Mouse (Mus musculus) fibroblast of lung, adult 2 months (primary cell): Measurements from ENCODE around the gene Pld2.
"Not testable (repeated sequence)": the region's sequence is repeated elsewhere in the genome, so short reads cannot be mapped to it uniquely, and the experiment has no call there.

ENCODE experiments used
- DNase-seq: peaks from one replicate; pipeline ENCODE4 v3.0.0-alpha.2; 2011; ENCODE audit warnings: low read depth

Pld2 gene

DNA sequence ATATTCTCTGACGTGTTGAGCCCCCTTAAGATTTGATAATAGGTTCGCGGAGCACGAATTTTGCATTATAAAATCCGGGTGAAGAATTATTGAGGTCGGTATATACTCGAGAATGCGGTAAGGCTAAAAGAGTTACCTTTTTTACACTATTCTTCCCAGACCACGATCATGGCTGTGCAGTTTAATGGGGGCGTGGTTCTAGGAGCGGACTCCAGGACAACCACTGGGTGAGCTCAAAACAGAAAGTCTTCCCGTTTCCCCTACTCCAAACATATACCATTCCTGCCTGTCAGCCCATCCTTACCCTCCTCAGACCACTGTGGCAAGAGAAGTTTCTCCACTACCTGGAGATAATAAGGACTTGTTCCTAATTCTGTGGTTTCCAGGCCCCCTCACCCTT lies 14.1 kb upstream of the Pld2 start:
- no peak for DNase-seq

DNA sequence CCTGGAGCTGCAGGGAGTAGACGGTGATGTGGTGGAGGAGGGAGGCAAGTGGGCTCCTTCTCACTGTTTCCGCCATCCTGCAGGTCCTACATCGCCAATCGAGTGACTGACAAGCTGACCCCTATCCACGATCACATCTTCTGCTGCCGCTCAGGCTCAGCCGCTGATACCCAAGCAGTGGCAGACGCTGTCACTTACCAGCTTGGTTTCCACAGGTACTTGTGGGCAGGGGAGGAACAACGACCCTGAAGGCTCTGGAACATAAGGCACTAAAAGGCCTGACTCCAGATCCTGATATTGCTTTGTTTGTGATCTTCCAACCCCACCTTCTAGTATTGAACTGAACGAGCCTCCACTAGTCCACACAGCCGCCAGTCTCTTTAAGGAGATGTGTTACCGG lies 13.7 kb upstream of the Pld2 start:
- DNase-seq: no peak

DNA sequence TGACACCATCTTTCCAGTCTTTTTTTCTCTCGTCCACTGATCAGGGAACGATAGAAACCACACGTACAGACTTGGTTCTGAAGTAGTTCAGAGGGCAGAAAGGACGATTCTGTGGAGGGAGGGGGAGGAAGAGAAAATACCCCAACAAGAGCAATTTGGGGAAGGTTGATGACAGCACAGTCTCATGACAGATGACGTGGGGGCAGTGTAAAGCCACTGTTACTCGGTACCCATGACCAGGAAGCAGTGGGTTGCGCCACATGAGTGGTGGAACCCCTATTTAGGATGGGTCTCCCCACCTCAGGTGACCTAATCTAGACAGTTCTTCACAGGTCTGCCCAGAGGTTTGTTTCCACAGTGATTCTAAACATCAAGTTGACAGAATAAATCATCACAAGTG lies 11.3 kb upstream of the Pld2 start:
- DNase-seq: no peak

DNA sequence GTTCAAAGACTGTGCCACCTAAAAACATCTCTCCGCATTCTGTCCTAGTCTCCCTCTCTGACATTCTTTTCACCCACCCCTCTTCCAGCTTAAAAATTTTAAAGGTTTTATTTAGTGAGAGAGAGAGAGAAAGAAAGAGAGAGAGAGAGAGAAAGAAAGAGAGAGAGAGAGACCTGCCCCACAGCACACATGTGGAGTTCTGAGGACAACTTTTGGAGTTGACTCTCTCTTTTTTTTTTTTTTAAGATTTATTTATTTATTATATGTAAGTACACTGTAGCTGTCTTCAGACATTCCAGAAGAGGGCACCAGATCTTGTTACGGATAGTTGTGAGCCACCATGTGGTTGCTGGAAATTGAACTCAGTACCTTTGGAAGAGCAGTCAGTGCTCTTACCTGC lies 8.8 kb upstream of the Pld2 start:
- DNase-seq: not testable (repeated sequence)

DNA sequence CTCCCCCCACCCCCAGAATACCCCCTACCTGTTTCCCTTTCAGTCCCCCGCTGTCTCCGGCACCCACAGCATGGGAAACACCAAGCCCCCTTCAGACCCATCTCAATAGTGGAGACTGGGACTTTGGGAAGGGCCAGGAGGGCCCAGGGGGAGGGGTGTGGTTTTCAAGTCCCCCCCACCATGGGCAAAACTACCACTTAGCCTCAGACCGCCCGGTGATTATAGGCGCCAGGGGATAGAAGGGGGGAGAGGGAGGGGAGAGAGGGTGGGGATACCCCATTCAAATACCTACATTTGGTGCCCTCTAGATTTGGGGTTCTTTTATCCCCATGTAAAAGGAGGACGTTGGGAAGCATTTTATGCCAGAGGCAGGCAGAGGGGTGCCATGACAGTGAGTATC lies 7.0 kb upstream of the Pld2 start, which contains the start of gene Gm40193:
Gm40193 (minus strand) TSS at position 101 of the 400 bp plus-strand sequence.
- no peak for DNase-seq

DNA sequence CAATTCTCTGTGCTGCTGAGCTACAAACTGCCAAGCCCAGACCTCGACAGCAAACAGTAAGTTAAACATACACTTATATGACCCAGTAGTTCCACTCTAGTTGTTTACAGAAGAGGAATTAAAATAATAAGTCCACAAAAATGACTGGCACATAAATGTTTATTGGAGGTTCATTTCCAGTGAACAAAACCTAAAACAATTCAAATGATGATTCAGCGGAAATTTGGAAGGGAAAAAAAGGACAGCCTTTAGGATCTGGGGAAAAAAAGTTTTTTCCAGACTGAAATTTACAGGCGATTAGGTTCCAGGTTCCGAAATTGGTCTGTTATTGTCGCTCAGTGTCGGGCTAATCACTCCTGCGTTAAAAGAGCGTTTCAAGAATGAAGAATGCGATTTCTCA lies 441 bp upstream of the Pld2 start:
- no peak for DNase-seq

DNA sequence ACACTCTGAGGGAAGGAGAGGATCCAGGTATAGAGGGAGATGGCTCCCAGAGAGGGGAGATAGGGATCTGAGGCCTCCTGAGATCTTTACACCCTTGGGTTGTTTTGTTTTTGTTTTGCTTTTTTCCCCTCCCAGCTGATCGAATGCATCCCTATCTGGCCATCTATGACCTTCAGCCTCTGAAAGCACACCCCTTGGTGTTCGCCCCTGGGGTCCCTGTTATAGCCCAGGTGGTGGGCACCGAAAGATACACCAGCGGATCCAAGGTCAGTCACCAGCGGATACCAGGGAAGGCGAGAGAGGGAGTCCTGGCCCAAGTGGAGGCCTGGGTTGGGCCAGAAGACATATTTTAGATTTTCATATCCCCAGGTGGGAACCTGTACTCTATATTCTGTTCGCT lies 1.1 kb downstream of the Pld2 start:
- no peak for DNase-seq

DNA sequence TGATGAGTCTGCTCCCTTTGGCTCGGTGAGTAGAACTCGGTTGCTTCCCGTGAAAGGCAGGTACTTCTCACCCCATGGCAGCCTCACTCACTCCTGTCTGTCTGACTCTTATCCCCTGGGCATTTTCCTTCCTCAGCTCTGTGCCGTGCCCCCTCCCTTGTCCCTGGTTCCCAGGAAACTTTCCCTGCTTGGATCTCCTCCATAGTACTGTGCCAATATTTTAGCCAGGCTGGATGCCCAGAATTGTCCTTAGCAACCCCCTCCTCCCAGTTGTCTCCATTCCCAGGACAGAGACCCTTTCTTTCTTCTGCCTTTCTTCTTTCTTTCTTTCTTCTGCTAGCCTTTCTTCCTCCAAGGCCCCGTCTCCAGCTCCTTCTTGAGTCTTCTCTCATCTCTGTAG lies 1.6 kb downstream of the Pld2 start:
- DNase-seq: no peak

DNA sequence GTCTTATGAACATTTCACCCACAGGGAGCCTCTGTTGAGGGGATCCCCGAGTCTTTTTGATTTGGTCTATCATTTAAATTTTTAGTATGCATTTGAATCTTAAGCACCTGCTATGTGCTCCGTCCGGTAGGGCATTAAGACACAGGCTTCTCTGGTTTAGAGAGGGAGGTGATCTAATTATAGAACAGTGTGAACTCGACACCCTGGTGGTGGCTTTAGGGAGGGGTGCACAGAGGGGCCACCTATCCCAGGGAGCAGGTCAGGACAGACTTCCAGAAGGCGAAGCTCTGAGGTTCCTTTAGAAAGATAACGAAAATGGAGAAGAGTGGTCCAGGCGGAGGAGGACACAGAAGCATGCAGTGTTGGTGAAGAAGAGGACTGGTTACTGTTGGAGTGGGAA lies 4.6 kb downstream of the Pld2 start:
- DNase-seq: no peak

DNA sequence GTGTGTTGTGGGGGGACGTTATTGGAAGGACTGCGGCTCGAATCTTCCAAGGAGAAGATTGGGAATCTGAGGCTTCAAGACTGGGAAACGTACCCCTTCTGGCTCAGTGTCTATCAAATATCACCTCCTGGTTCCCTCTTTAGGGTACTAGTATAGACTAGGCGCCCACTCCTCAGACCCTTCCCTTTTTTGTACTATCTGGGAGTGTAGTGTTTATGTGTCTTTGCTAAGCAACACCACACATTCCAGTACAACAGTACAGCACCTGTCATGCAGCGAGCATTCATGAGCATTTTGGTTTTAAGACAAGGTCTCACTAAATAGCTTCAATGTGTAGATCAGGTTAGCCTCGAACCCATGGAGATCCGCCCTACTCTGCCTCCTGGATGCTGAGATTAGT lies 11.7 kb downstream of the Pld2 start:
- DNase-seq: no peak

DNA sequence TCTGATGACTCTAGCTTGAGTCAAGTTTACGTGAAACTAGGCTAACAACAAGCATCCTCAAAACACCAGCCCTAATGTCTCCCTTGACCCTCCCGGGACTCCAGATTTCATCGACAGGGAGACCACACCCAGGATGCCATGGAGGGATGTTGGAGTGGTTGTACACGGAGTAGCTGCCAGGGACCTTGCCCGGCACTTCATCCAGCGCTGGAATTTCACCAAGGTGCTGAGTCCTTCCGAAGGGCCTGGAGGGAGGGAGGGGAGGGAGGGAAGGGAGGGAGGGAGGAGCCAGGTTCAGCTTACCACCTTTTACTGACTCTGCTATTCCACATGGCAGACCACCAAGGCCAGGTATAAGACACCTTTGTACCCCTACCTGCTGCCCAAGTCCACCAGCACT lies 14.1 kb downstream of the Pld2 start:
- no peak for DNase-seq

DNA sequence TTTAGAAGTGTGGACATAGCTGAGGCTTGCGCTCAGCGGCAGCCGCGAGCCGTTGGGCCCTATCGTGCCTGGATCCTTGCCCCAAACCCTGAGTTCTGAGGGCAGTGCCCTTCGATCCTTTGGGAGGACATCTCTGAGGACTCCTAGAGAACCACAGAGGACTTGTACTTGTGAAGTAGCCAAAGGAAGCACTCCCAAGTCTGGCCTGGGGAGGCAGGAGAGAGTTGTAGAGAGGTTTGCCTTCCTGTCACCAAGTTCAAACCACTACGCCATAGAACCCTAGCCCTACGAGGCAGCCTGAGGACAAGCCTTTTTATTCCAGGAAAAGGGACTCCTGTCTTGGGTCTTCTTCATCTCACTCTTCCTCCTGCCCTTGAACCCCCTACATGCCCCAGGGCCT lies 17.7 kb downstream of the Pld2 start:
- no peak for DNase-seq

DNA sequence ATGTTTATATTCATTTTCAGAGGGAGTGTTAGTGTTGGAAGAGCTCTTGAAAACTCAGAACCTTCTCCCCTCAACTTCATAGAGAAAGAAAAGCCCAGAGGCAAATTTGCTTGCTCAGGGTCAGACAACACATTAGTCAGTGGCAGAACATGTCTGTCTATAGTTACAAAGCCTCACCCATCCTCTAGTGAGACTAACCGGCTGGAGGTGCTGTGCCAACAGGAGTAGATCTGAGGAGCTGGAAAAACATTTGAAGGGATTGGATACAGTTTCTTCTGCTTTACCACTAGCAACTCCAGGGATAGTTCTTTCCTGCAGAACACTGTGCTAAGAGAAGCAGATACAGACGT lies 22.0 kb downstream of the Pld2 start:
- no peak for DNase-seq

DNA sequence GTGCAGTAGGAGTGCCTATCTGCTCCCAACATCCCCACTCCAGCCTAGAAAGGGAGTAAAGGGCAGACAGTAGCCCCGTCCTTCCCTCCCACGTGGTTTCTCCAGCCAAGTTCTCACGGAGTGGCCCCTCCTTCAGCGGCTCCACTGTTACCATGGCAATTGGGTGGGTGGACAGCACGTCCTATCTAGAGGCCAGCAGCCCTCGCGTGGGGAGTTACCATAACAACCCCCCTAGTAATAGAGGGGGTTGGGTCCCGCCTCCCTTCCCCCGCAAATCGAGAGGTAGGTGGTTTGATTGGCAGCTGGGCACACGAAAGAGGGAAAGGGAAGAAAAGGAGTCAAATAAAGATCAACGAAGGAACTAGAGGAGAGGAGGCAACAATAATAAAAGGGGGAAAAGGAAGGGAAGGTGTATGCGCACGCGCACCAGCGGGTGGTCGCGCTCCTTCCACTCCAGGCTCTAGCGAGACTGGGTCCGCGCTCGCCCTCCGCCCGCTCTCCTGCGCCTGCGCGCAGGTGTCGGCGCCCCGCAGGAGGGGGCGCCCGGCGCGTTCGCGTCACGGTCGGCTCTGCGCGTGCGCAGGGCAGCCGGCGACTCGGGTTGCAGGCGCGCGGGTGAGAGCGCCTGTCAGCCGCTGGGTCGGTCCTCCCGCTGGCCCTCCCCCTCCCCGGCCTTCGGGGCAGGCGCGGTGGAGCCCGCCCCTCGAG lies 22.6 kb downstream of the Pld2 start, which contains the start of gene Mink1:
Mink1 (plus strand) TSS at position 595 of the 708 bp plus-strand sequence.
- peak; percentile 81 for DNase-seq

DNA sequence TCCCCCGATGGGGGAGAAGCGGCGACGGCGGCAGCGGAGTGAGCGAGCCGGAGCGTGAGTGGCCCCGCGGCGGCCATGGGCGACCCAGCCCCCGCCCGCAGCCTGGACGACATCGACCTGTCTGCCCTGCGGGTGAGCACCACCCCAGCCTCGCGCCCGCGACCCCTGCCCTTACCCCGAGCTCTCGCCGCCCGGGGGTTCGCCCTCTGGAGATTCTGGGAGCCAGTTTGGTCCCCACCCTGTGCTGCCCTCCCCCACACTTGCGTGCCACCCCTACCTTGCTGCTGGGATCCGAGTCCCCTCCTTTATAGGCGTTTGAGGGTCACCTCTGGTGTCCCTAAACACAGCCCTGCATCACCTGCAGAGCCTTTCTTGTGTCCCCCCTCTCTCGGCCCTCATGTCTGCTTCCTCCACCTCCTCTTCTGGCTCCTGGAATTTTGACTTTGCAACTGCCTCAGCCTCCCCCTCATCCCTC lies 23.2 kb downstream of the Pld2 start:
- DNase-seq: no peak

DNA sequence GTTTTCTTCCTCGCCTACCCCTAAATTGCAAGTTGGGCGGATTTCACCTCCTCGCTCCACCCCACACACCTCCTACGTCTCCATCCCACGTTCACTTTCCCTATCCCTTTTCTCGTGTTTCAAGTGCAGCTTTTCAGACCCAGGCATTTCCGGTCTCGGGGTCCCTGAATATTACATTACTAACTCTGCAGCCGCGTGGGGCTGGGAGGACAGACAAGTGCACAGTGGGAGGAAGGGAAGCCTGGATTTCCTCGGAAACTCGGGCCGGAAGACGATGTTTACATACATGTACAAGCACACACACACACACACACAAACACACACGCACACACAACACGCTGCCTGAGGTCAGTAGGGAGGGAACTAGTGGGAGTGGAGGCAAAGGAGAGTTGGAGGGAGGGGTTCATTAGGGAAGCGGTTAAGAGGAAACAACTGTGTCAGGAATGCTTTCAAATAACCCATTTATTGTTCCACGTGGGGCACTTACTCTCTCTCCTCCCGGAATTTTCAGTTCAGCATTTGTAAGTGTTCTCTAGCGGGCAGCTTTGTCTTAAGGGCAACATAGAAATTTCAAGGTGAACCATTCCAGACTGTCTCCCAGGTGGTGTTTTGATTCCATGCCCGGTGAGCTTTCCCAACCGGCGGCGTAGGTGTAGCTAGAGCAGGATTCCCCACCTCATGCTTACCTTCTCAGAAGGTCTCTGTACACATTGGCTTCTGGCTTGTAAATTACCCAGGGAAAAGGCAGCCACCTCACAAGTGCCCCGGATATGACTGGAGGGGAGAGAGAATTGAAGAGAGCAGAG lies 23.8 kb downstream of the Pld2 start:
- DNase-seq: no peak

DNA sequence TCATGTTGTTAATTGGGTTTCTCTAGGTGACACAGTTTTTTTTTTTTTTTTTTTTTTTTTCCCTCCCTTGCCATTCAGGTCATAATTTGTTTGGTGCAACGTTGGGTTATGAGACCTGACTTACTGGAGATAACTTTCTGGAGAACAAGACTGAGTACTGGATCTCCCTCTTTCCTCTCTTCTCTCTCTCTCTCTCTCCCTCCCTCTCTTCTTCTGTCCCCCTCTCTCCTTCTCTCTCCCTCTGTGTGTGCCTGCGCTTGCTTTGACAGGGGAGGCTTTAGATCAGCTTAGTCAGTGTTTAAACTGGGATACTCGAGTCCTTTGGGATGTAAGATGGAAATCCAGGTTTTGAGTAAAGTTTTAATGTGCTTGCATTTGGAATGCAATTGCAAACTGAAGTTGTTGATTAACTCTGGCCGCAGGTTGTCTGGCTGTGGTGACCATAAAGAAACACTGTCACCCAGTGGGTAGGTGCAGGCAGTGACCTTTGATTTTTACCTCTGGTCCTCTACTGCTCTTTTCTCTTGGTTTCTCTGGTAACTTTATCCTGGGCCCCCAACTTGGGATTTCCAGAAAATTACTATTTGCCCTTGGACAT lies 24.5 kb downstream of the Pld2 start:
- DNase-seq: no peak

DNA sequence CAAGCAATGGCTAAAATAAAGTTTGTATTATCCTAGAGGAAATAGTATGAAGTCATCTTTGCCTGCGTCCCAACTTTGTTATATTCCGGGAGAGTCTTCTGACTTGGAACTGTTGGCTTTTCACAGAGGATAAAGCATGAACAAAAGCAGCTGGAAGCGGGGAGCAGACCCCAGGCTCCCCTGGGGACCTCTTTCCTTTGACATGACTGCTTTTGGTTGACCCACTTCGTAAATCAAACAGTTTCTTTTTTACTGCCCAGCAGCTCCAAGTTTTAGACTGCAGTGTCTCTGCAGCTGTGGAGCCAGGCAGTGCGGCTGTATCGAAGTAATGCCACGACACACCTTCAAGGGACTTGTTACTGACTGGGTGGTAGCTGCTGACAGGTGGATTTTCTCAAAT lies 26.7 kb downstream of the Pld2 start:
- no peak for DNase-seq

DNA sequence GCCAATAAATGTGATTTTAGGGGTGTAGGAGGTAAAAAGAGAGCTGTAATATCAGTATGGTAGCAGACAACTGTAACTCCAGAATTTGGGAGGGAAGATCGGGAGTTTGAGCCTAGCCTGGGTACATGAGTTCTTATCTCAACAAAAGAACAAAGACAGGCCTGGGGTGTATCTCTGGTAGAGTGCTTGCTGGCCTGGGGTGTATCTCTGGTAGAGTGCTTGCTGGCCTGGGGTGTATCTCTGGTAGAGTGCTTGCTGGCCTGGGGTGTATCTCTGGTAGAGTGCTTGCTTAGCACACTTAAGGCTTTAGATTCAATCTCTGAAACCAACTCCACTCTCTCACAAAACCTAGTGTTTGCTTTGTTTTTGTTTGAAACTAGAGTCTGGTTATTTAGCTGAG lies 30.8 kb downstream of the Pld2 start:
- not testable (repeated sequence) for DNase-seq

DNA sequence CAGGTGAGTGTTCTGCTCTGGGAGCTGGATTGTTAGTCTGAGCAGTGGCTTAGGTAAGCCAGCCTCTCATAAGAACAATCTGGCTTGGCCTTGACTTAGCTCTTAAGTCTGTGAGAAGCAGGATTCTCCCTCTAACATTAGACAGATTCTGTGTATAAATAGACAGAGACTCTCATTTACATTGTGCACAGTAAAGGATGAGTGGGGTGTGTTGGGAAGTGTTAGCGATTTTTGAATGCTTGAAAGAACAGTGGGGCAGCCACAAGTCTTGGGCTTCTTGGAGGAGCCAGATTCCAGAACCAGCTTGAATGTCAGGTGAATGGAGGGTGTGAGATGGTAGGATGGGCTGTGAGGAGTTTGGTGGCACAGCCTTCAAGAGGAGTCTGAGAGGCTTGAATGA lies 31.8 kb downstream of the Pld2 start:
- DNase-seq: no peak

DNA sequence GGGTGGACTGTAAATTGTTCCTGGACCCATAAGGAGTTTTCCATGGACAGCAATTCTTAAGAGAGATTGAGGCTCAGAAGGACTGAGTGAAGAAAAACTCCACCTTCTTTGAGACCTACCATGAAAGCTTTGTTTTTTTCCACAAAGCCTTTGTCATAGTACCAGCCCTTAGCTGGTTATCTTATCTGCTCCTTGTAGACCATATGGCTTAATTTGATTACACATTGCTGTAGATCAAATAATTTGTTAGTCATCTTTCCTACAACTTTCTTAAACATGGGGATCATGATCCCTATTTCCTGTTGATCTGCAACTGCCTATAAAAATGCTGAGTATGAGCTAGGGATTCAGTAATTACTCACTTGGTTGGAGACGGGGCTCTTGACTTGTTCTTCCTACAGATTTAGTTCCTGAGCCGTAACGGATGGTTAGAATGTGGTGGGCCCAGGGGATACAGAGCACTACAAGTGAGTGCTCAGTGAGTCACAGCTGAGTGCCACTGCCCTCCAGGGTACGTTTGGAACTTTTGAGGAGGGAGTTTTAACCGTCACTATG lies 32.6 kb downstream of the Pld2 start:
- DNase-seq: no peak

DNA sequence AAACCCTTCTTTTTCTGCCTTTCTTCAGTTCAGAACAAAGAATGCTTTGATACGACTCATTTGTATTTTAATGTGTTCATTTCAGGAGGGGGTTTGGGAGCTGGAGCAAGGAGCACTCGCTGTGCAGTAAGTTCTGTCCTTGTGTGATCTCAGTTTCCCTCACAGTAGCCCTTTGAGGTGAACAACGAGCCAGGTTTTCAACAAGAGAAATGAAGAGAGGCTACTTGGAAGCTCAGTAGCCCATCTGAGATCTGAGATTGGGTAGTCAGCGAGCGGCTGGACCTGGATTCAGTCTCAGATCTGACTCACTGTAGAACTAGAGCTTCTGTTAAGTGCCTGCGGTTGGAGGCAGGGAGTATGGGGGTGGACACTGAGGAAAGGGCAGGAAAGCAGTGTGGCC lies 34.0 kb downstream of the Pld2 start:
- DNase-seq: peak; percentile 71

DNA sequence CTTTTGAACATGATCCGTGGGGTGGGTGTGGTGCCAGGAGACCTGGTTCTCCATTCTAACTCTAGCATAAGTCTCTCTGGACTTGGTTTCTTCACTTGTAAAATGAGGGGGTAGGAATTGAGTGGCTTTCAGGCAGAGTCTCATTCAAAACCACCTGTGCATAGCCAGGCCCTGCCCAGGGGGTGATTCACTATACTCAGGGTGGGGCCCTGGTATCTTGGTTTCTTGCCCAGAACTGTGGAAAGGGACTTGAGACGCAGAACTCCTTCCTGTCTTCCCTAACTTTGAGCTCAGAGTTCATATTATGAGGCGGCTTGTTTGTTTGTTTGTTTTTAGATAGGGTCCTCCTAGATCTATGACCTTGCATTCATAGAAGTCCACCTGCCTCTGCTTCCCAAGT lies 37.3 kb downstream of the Pld2 start:
- no peak for DNase-seq
